Mouse (Mus musculus): Measurements from ENCODE around the gene Hdgf. TPM values are rescaled to one million over a fixed set of nuclear protein-coding genes. Genes with fewer than 3 reads are reported as not detected.

Hdgf gene
- polyA plus RNA-seq, 2 experiments: 203 to 260 TPM

DNA sequence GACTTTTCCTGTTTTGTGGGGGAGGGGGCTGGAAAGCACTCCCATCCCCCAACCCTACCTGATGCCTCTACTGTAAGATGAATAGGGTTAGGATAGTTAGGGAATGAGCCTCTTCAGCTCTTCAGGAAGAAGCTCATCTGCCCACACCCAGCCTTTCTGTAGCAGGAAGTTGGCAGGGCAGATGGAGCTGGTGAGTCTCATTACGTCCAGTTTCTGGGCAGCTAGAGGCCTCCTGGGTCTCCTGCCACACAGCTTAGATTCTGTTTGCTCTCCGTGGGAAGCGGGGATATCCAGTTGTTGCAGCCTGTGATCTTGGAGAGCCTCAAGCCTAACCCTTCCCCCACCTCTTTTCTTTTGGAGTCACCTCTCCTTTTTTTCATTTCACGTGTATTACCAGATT is 3.8 kb downstream of the Hdgf start:
- Histone ChIP-seq H3K4me3 (replicated peaks; ENCODE audit: low read length) (peak overlapping the region; percentile 27), H3K36me3 (ENCODE audit: control insufficient read depth, insufficient read depth, low read length) (peaks cover 20% of the 10 kb centered on the region), H3K27ac (replicated peaks; ENCODE audit: low read depth, low read length) (peak overlapping the region; percentile 72), H3K9ac (ENCODE audit: low read depth, low read length, severe bottlenecking) (0 out of 2 replicates have a peak overlapping the region, but pooled peaks have one; percentile 12), H3K27me3 (ENCODE audit: control insufficient read depth, insufficient read depth, low read length) (no peaks in the 10 kb centered on the region), H3K4me2 (replicated peaks; ENCODE audit: low read depth, low read length, severe bottlenecking) (peak overlapping the region; percentile 40), H3K9me3 (ENCODE audit: control insufficient read depth, low read length) (no peaks in the 10 kb centered on the region), H3K4me1 (ENCODE audit: control insufficient read depth, insufficient read depth, low read length) (peaks cover 34% of the 10 kb centered on the region)
- no peak for TF ChIP-seq POLR2A (IDR thresholded peaks at IDR 0.05; ENCODE audit: borderline replicate concordance, extremely low read depth, insufficient read depth, insufficient read length)
- WGBS: 5% methylated on average over 4 of the region's 4 CpGs
- DNase-seq (ENCODE audit: low spot score) (no peak), ATAC-seq (ENCODE audit: low FRiP score, low read depth) (no peak)

GRCm38 (mm10) chr3:87910573-87911141 is 4.5 kb downstream of the Hdgf start:
- Histone ChIP-seq H3K4me3 (replicated peaks; ENCODE audit: low read length) (peak overlapping the region; percentile 27), H3K4me2 (replicated peaks; ENCODE audit: low read depth, low read length, severe bottlenecking) (peak overlapping the region; percentile 40), H3K9ac (ENCODE audit: low read depth, low read length, severe bottlenecking) (no peak overlapping the region), H3K27me3 (ENCODE audit: control insufficient read depth, insufficient read depth, low read length) (no peaks in the 10 kb centered on the region), H3K4me1 (ENCODE audit: control insufficient read depth, insufficient read depth, low read length) (peaks cover 34% of the 10 kb centered on the region), H3K27ac (replicated peaks; ENCODE audit: low read depth, low read length) (peak overlapping the region; percentile 72), H3K36me3 (ENCODE audit: control insufficient read depth, insufficient read depth, low read length) (peaks cover 26% of the 10 kb centered on the region), H3K9me3 (ENCODE audit: control insufficient read depth, low read length) (no peaks in the 10 kb centered on the region)
- 7% methylated on average over 12 of the region's 12 CpGs for WGBS
- TF ChIP-seq POLR2A (IDR thresholded peaks at IDR 0.05; ENCODE audit: borderline replicate concordance, extremely low read depth, insufficient read depth, insufficient read length): no peak
- ATAC-seq (ENCODE audit: low FRiP score, low read depth) (peak; percentile 13; the same call in 1 of the 2 replicates), DNase-seq (ENCODE audit: low spot score) (peak; percentile 85)

DNA sequence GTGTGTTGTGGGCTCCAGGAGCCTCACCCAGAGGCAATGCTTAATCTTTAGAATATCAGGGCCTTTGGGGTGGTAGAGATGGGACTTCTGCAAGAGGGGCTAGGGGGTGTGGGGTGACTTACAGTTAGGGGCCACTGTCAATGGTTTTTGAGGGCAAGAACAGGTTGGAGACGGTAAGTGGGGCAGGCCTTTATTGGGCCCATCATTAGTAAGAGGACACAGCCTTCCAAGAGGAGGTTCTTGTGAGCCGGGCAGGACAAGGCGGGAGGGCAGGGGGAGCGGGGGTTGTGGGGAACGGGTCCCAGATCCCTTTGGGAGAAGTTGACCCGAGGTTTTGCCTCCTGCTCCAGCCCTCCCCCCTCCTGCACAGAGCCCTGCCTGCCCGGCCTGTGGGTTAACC is 7.4 kb downstream of the Hdgf start:
- WGBS: 84% methylated on average over 7 of the region's 7 CpGs
- TF ChIP-seq POLR2A (IDR thresholded peaks at IDR 0.05; ENCODE audit: borderline replicate concordance, extremely low read depth, insufficient read depth, insufficient read length): no peak
- peaks cover 41% of the 10 kb centered on the region for H3K36me3 ChIP-seq (ENCODE audit: control insufficient read depth, insufficient read depth, low read length)
- H3K4me3 ChIP-seq (replicated peaks; ENCODE audit: low read length): no peak overlapping the region
- DNase-seq (ENCODE audit: low spot score): no peak
- H3K27me3 ChIP-seq (ENCODE audit: control insufficient read depth, insufficient read depth, low read length): no peaks in the 10 kb centered on the region
- H3K4me2 ChIP-seq (replicated peaks; ENCODE audit: low read depth, low read length, severe bottlenecking): no peak overlapping the region
- peaks cover 25% of the 10 kb centered on the region for H3K4me1 ChIP-seq (ENCODE audit: control insufficient read depth, insufficient read depth, low read length)
- ATAC-seq (ENCODE audit: low FRiP score, low read depth): no peak
- H3K27ac ChIP-seq (replicated peaks; ENCODE audit: low read depth, low read length): no peak overlapping the region
- H3K9ac ChIP-seq (ENCODE audit: low read depth, low read length, severe bottlenecking): no peak overlapping the region
- no peaks in the 10 kb centered on the region for H3K9me3 ChIP-seq (ENCODE audit: control insufficient read depth, low read length)

- 93% methylated on average over 10 of the region's 10 CpGs for WGBS
- H3K9ac ChIP-seq (ENCODE audit: low read depth, low read length, severe bottlenecking): no peak overlapping the region
- TF ChIP-seq POLR2A (IDR thresholded peaks at IDR 0.05; ENCODE audit: borderline replicate concordance, extremely low read depth, insufficient read depth, insufficient read length): no peak
- no peak overlapping the region for H3K27ac ChIP-seq (replicated peaks; ENCODE audit: low read depth, low read length)
- DNase-seq (ENCODE audit: low spot score) (no peak), ATAC-seq (ENCODE audit: low FRiP score, low read depth) (no peak)
- no peaks in the 10 kb centered on the region for H3K27me3 ChIP-seq (ENCODE audit: control insufficient read depth, insufficient read depth, low read length)
- H3K36me3 ChIP-seq (ENCODE audit: control insufficient read depth, insufficient read depth, low read length): peaks cover 41% of the 10 kb centered on the region
- no peak overlapping the region for H3K4me2 ChIP-seq (replicated peaks; ENCODE audit: low read depth, low read length, severe bottlenecking)
- H3K9me3 ChIP-seq (ENCODE audit: control insufficient read depth, low read length): no peaks in the 10 kb centered on the region
- no peak overlapping the region for H3K4me3 ChIP-seq (replicated peaks; ENCODE audit: low read length)
- peaks cover 21% of the 10 kb centered on the region for H3K4me1 ChIP-seq (ENCODE audit: control insufficient read depth, insufficient read depth, low read length)
These were observed 7.8 kb downstream of the Hdgf start for GRCm38 (mm10) chr3:87913891-87914290.

DNA sequence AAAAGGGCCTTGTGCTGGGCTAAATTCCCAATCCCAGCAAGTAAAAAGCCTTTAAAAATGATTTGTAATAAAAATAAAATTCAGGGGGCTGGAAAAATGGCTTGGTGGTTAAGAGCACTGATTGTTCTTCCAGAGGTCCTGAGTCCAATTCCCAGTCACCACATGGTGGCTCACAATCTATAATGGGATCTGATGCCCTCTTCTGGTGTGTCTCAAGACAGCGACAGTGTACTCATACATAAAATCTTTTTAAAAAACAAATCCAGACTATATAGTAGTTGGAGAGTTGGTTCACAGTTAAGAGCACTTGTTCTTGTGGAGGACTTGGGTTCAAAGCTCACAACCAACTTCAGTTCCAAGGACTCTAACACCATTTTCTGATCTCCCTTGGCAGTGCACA is 10.9 kb downstream of the Hdgf start:
- H3K4me2 ChIP-seq (replicated peaks; ENCODE audit: low read depth, low read length, severe bottlenecking): no peak overlapping the region
- H3K36me3 ChIP-seq (ENCODE audit: control insufficient read depth, insufficient read depth, low read length): peaks cover 44% of the 10 kb centered on the region
- no peak overlapping the region for H3K9ac ChIP-seq (ENCODE audit: low read depth, low read length, severe bottlenecking)
- no peaks in the 10 kb centered on the region for H3K27me3 ChIP-seq (ENCODE audit: control insufficient read depth, insufficient read depth, low read length)
- H3K4me3 ChIP-seq (replicated peaks; ENCODE audit: low read length): no peak overlapping the region
- WGBS: 100% methylated on average over 1 of the region's 1 CpGs
- no peaks in the 10 kb centered on the region for H3K9me3 ChIP-seq (ENCODE audit: control insufficient read depth, low read length)
- no peak for TF ChIP-seq POLR2A (IDR thresholded peaks at IDR 0.05; ENCODE audit: borderline replicate concordance, extremely low read depth, insufficient read depth, insufficient read length)
- DNase-seq (ENCODE audit: low spot score) (no peak), ATAC-seq (ENCODE audit: low FRiP score, low read depth) (no peak)
- peaks cover 4% of the 10 kb centered on the region; the same call in 1 of the 2 replicates for H3K4me1 ChIP-seq (ENCODE audit: control insufficient read depth, insufficient read depth, low read length)
- H3K27ac ChIP-seq (replicated peaks; ENCODE audit: low read depth, low read length): no peak overlapping the region
